Mouse (Mus musculus) cerebellum, adult (tissue): ENCODE measurements at regions not wholly inside any gene's neighbourhood (a gene's known extent, or its start where the extent isn't known, plus 50 kb on each side); places are given as distances from the start of the nearest gene placed in this dataset.

Source experiments
- ATAC-seq: cut with Nextera tagmentation; 2 replicates; pipeline ENCODE4 v1.9.2; 2017; ENCODE audit warnings: mild to moderate bottlenecking, moderate library complexity, mixed read lengths; ENCODE audit not compliant: insufficient number of reproducible peaks, low FRiP score, low TSS enrichment

DNA sequence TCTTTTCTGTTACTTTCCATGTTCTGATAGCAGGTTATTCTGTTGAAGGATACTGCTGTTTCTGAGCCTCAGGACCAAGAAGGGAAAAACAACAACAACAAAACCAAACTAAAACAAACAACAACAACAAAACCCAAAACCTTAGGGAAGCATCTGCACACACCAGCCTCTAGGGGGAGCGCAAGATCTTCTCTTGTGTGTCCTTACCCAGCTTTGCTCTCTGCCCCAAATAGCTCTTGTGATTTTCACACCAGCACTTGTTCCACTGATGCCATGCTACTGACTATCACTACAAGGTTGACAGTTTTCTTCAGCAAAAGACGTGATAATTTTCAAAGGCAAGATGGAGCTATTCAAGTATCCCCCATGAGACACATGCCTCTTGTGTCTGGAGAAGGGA is 59.8 kb upstream of the Nrg3 start:
- 0 out of 2 replicates have a peak, but pooled peaks have one; percentile 20 for ATAC-seq
